Mouse (Mus musculus) left cerebral cortex, adult 2 months (tissue): ENCODE data around the gene 4933427I04Rik. TPM values are rescaled to one million over a fixed set of nuclear protein-coding genes. Genes with fewer than 3 reads are reported as not detected.

ENCODE experiments used
- DNase-seq, 2 experiments: peaks; one replicate each; pipeline ENCODE4 v3.0.0; 2021 to 2022; ENCODE audit warnings: low spot score in 2 of 2, mixed read lengths in 1 of 2; ENCODE audit errors: extremely low spot score in 1 of 2
- H3K27ac ChIP-seq: fragments of 200-600 bp; 2 replicates; pipeline ENCODE4 v1.8.1; 2022
- H3K4me3 ChIP-seq: fragments of 200-600 bp; 2 replicates; pipeline ENCODE4 v1.8.1; 2022
- CTCF ChIP-seq: fragments of 200-600 bp; IDR thresholded peaks from 2 replicates; pipeline ENCODE4 v1.8.1; 2022; ENCODE audit warnings: antibody characterized with exemption, mild to moderate bottlenecking, moderate library complexity
- intact Hi-C: fragments of 180-260 bp; cut with DNase I; formaldehyde crosslinking; loops from one replicate; pipeline ENCODE4 v1.15.1; 2025
- long read RNA-seq, 2 experiments: library from polyadenylated mRNA; stranded (forward); transcript quantifications; one replicate each; pipeline ENCODE4 v2.0.0; 2021; ENCODE audit warnings: borderline mapping rate in 2 of 2
- total RNA-seq, 2 experiments: library from RNA; stranded (reverse); gene quantifications; 2 replicates each; pipeline ENCODE4 v1.2.3; 2021

4933427I04Rik gene
- not detected for total RNA-seq
- long read RNA-seq, experiment 1, result 0 reads
- long read RNA-seq, experiment 2, result 0 reads

GRCm38 (mm10) chr4:123859379-123859778, at the start of gene 4933427I04Rik:
Gene 4933427I04Rik, plus strand, starts transcription at chr4:123859679.
- intact Hi-C loops, result no loop called here
- no peak for DNase-seq

GRCm38 (mm10) chr4:123810475-123811295, 48.8 kb upstream of the 4933427I04Rik start:
- intact Hi-C loops, result loop anchor here (5.0 kb wide), 1 partner anchor 48 kb away; no protein-coding TSS in a partner anchor
- H3K4me3 ChIP-seq, result no peak overlapping the region
- no peak for TF ChIP-seq CTCF
- H3K27ac ChIP-seq, result no peak overlapping the region
- no peak for DNase-seq

More at GRCm38 (mm10) chr4:123859379-123859778, at the start of gene 4933427I04Rik:
- TF ChIP-seq CTCF, result no peak
- Histone ChIP-seq H3K4me3 (no peak within 1 kb of the TSS), H3K27ac (no peak within 1 kb of the TSS)

GRCm38 (mm10) chr4:123812525-123812924, 47.0 kb upstream of the 4933427I04Rik start:
- TF ChIP-seq CTCF, result no peak; the same call in none of the 2 replicates
- Histone ChIP-seq H3K27ac (no peak overlapping the region), H3K4me3 (no peak overlapping the region)
- no peak for DNase-seq
- intact Hi-C loops, result loop anchor here (5.0 kb wide), 1 partner anchor 50 kb away; no protein-coding TSS in a partner anchor

- DNase-seq, result no peak
- no peak overlapping the region for H3K4me3 ChIP-seq
- no peak for TF ChIP-seq CTCF
- intact Hi-C loops, result loop anchor here (5.0 kb wide), 1 partner anchor 52 kb away; no protein-coding TSS in a partner anchor
- H3K27ac ChIP-seq, result no peak overlapping the region
Observed at GRCm38 (mm10) chr4:123814030-123814501, 45.4 kb upstream of the 4933427I04Rik start.

GRCm38 (mm10) chr4:123819093-123819610, 40.3 kb upstream of the 4933427I04Rik start:
- no peak overlapping the region for H3K4me3 ChIP-seq
- TF ChIP-seq CTCF, result peak; percentile 43
- intact Hi-C loops, result loop anchor here (1.0 kb wide), 1 partner anchor 78 kb away; no protein-coding TSS in a partner anchor
- no peak overlapping the region for H3K27ac ChIP-seq
- no peak for DNase-seq

- intact Hi-C loops, result no loop called here
- Histone ChIP-seq H3K4me3 (no peak overlapping the region), H3K27ac (no peak overlapping the region)
- DNase-seq, result no peak
- TF ChIP-seq CTCF, result no peak
Observed at GRCm38 (mm10) chr4:123842126-123842525, 17.4 kb upstream of the 4933427I04Rik start.

- no peak for DNase-seq
- intact Hi-C loops, result no loop called here
- Histone ChIP-seq H3K27ac (no peak overlapping the region), H3K4me3 (no peak overlapping the region)
- no peak for TF ChIP-seq CTCF
Observed at GRCm38 (mm10) chr4:123856888-123857287, 2.6 kb upstream of the 4933427I04Rik start.

- intact Hi-C loops, result no loop called here
- no peak for TF ChIP-seq CTCF
- no peak for DNase-seq
- Histone ChIP-seq H3K27ac (no peak overlapping the region), H3K4me3 (no peak overlapping the region)
Observed at GRCm38 (mm10) chr4:123858090-123858489, 1.4 kb upstream of the 4933427I04Rik start.

GRCm38 (mm10) chr4:123859803-123860202, 324 bp downstream of the 4933427I04Rik start:
- no peak for DNase-seq
- intact Hi-C loops, result no loop called here
- TF ChIP-seq CTCF, result no peak
- Histone ChIP-seq H3K27ac (no peak overlapping the region), H3K4me3 (no peak overlapping the region)

- Histone ChIP-seq H3K4me3 (no peak overlapping the region), H3K27ac (no peak overlapping the region)
- TF ChIP-seq CTCF, result no peak
- intact Hi-C loops, result no loop called here
- no peak for DNase-seq
Observed at GRCm38 (mm10) chr4:123860621-123861020, 1.1 kb downstream of the 4933427I04Rik start.

GRCm38 (mm10) chr4:123893726-123894125, 34.2 kb downstream of the 4933427I04Rik start:
- intact Hi-C loops, result loop anchor here (10.0 kb wide), 2 partner anchors 299 to 589 kb away; no protein-coding TSS in a partner anchor
- Histone ChIP-seq H3K4me3 (no peak overlapping the region), H3K27ac (no peak overlapping the region)
- DNase-seq, result no peak
- no peak for TF ChIP-seq CTCF

- no peak for TF ChIP-seq CTCF
- intact Hi-C loops, result loop anchor here (10.0 kb wide), 2 partner anchors 299 to 589 kb away; no protein-coding TSS in a partner anchor
- H3K27ac ChIP-seq, result no peak overlapping the region
- DNase-seq, result no peak
- no peak overlapping the region for H3K4me3 ChIP-seq
Observed at GRCm38 (mm10) chr4:123894295-123894694, 34.8 kb downstream of the 4933427I04Rik start.
